Mouse (Mus musculus) inflammation-experienced regulatory T-cells, adult 6 months (primary cell): ENCODE measurements around the gene Timm9. TPM values are rescaled to one million over a fixed set of nuclear protein-coding genes. Genes with fewer than 3 reads are reported as not detected.
A peak's percentile ranks its signal among the peaks of the same experiment; 100 is the strongest.

Source experiments
- ATAC-seq: one replicate; pipeline ENCODE4 v1.8.0; 2017
- polyA plus RNA-seq, 3 experiments: library from polyadenylated mRNA; unstranded; fragments of 100-300 nt; shearing (Covaris generic); gene quantifications; one replicate each; pipeline ENCODE4 v1.2.1; 2017

Gene Timm9
- polyA plus RNA-seq = 10 to 100 TPM; 30.4 to 48.3 (median 38.9) TPM

DNA sequence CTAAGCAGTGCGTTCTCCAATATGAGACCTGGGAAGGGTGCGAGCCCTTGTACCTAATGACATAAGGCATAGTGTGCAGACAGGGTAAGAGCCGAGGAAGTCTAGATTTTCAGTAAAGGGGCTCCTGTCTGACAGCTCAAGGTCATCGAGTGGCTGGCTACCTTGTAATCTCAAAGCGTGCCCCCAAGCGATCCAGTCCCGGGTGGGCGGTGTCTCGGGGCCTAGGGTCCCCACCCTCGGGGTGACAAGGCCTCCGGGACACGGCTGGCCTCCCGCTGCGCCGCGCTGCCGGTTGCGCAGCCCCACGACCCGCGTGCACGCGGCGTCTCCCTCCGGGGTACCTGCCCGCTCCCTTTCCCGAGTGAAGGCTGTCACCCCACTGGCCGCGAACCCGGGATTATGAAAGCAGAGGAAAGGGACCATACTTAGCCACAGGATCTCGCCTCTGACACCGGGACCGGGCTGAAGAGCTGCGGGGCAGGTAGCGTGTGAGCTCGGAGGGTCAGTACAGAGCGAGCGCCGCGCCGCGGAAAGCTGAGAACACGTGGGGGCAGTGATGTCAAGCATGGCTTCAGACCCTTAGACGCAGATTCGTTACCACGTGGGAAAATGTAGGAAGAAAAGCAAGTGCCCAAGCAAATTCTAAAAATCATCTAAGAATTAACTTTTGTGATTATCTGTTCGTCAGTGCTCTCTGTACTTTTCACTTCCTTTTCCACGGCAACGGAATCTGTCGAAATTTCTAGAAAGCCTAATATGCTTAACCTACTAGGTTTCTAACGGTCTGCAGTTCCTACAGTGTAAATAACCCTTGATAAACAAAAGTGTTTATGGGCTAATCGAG, at the start of gene Timm9, which contains the start of gene 2700049A03Rik:
TSS of gene Timm9 (minus strand) at position 555 of the 844 bp plus-strand sequence.
TSS of gene 2700049A03Rik (plus strand) at position 719 of the 844 bp plus-strand sequence.
- ATAC-seq = peak; percentile 76

GRCm38 (mm10) chr12:71184396-71184795, 47.9 kb upstream of the Timm9 start:
- ATAC-seq = no peak

- no peak for ATAC-seq
Observed at GRCm38 (mm10) chr12:71183736-71184135, 47.3 kb upstream of the Timm9 start.

GRCm38 (mm10) chr12:71169911-71170310, 33.4 kb upstream of the Timm9 start:
- no peak for ATAC-seq

GRCm38 (mm10) chr12:71164410-71164809, 27.9 kb upstream of the Timm9 start:
- ATAC-seq = no peak

- ATAC-seq = no peak
Observed at GRCm38 (mm10) chr12:71157974-71158373, 21.5 kb upstream of the Timm9 start.

DNA sequence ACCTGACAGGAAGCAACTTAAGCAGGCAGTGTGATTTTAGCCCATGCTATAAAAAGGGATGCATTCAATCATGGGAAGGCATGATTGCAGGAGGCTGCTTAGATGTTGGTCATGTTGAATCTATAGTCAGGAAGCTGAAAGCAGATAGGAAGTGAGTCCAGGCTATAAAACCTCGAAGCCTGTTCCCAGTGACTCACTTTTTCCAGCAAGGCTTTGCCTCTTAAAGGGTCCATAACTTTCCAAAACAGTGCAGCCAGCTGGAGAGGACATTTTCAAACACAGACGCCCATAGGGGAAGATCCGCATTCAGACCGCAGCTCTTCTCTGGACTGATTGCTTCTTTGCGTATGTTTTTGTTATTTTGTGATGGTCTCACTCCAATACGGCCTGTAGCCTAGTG, 18.5 kb upstream of the Timm9 start:
- ATAC-seq = no peak

GRCm38 (mm10) chr12:71150167-71150566, 13.7 kb upstream of the Timm9 start:
- ATAC-seq = no peak

- no peak for ATAC-seq
Observed at GRCm38 (mm10) chr12:71149456-71149855, 13.0 kb upstream of the Timm9 start.

DNA sequence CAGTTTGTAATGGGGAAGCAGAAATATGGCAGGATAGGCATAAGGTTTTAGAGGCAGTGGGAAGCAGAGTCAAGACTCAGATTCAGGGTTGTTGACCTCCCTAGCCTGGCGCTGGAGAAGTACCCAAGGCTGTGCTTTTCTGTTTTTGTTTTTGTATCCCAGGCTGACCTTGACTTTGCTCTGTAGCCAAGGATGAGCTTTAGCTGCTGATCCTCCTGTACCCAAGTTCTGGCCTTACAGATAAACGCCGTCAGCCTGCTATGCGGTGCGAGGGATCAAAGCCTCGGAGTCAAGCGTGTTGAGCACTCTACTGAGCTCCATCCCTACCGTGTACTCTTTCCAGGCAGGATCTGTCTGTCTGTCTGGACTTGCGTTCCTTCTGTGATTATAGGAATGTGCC, 12.3 kb upstream of the Timm9 start:
- no peak for ATAC-seq

DNA sequence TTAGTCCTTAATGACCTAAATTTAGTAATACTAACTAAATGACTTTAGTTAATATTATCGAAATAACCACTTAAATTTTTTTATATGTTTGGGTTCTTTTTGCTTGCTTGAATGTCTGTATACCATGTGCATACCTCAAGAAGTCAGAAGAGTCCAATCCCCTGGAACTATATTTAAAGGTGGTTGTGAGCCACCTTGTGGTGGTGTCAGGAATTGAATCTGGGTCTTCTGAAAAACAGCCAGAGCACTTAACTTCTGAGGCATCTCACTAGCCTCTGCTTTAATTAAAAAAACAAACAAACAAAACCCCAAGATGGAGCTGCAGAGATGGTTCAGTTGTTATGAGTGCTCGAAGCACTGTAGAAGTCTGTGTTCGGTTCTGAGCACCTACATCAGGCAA, 11.2 kb upstream of the Timm9 start:
- ATAC-seq = peak; percentile 65

GRCm38 (mm10) chr12:71141189-71141588, 4.7 kb upstream of the Timm9 start:
- no peak for ATAC-seq

GRCm38 (mm10) chr12:71139258-71139828, 2.9 kb upstream of the Timm9 start:
- ATAC-seq = no peak

DNA sequence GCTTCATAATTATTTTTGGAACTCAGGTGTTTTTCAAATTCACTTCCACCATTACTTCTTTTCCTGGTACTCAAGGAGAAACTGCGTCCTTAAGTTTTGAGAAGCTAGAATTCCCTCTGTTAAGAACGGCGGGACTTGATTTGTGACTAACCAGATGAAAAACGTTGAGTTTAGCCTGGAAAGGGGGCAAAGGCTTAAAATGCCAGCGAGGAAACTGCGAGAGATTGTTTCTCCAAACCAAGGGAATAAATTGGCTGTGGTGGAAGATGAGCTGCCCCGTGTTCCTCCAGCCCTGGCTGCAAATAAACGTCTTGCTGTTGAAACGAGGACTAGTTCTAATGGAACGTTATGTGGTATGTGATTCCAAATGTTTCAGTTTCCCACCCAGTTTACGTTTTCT, 1.2 kb upstream of the Timm9 start:
- no peak for ATAC-seq

GRCm38 (mm10) chr12:71136974-71137491, 549 bp upstream of the Timm9 start:
- peak; percentile 66 for ATAC-seq

GRCm38 (mm10) chr12:71135581-71135980, 903 bp downstream of the Timm9 start:
- no peak for ATAC-seq

- ATAC-seq = no peak
Observed at GRCm38 (mm10) chr12:71123286-71123685, 13.2 kb downstream of the Timm9 start.

DNA sequence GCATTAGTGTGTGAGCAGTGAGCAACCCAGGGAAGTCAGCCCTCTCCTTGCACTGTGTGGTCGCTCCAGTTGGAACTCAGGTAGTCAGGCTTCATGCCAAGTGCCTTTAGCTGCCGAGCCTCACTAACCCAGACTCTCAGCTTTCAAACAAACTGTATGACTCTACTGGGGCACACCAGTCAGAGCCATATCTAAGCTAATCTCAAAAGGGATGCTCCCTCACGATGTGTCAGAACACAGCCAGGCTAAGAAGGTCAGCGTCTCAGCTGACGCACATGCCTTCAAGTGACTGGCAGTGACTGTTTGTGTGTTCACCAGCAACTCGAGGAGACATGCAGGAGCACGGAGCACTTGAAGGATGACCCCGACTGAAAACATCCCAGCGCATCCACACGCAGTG, 13.8 kb downstream of the Timm9 start:
- no peak for ATAC-seq

DNA sequence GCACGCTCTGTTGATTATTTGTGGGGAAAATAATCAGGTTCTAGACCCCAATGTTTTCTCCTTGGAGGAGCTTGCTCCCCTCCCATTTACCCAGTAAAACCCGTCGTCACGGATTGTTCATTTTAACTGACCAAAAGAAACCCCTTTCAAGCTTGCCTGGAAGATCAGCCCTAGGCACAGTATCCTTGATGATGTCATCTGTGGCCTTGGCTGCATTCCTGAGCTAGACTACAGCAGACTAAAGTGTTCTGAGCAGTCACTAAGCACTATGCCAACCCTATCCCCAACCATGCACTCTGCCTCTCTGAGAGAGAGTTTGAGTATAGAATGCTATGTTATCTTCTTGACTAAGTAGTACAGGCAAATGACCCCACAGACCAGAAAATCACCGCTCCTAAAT, 20.1 kb downstream of the Timm9 start:
- ATAC-seq = no peak

- ATAC-seq = peak; percentile 97
Observed at GRCm38 (mm10) chr12:71113675-71114288, 22.7 kb downstream of the Timm9 start.

- ATAC-seq = no peak
Observed at GRCm38 (mm10) chr12:71113074-71113473, 23.4 kb downstream of the Timm9 start.

- ATAC-seq = no peak
Observed at GRCm38 (mm10) chr12:71111331-71111730, 25.2 kb downstream of the Timm9 start, which contains the start of gene Tomm20l. Tomm20l (plus strand) TSS chr12:71111428.

GRCm38 (mm10) chr12:71107216-71107771, 29.2 kb downstream of the Timm9 start:
- ATAC-seq = no peak
